Mouse (Mus musculus) spleen, adult 2 months (tissue): Measurements from ENCODE around the gene Pagr1a.

Experiments used
- CTCF ChIP-seq: fragments of 200-500 bp; IDR thresholded peaks from 2 replicates; pipeline ENCODE4 v1.5.1; 2011; ENCODE audit warnings: mild to moderate bottlenecking, inconsistent platforms; ENCODE audit not compliant: insufficient read depth, insufficient read length, insufficient replicate concordance; ENCODE audit errors: extremely low read depth
- POLR2A ChIP-seq: fragments of 200-500 bp; IDR thresholded peaks from 2 replicates; pipeline ENCODE4 v1.6.1; 2011; ENCODE audit warnings: low read depth, low read length, inconsistent platforms

- TF ChIP-seq CTCF (no peak), POLR2A (no peak)
Measured at GRCm38 (mm10) chr7:127012374-127012773, 4.8 kb downstream of the Pagr1a start.
